Mouse (Mus musculus) limb, embryonic 14.5 days (tissue): ENCODE measurements around the gene Emp3. TPM values are rescaled to one million over a fixed set of nuclear protein-coding genes. Genes with fewer than 3 reads are reported as not detected.
"Not testable (repeated sequence)": the region's sequence is repeated elsewhere in the genome, so short reads cannot be mapped to it uniquely, and the experiment has no call there.

ENCODE experiments used
- ATAC-seq: fragments of 200-750 bp; cut with Nextera tagmentation; 2 replicates; pipeline ENCODE4 v1.8.0; 2017; ENCODE audit warnings: low read depth, moderate number of reproducible peaks, moderate TSS enrichment; ENCODE audit not compliant: low FRiP score
- DNase-seq: peaks from one replicate; pipeline ENCODE4 v3.0.0-alpha.2; 2015; ENCODE audit warnings: low spot score
- H3K27ac ChIP-seq: fragments of 300-500 bp; sonication (generic); replicated peaks from 2 replicates; pipeline ENCODE4 v1.5.1; 2014; ENCODE audit warnings: low read depth, mild to moderate bottlenecking, low read length, moderate library complexity, mixed read lengths
- H3K27me3 ChIP-seq: fragments of 300-500 bp; sonication (generic); 2 replicates; pipeline ENCODE4 v1.6.1; 2014; ENCODE audit warnings: low read length, mixed read lengths; ENCODE audit not compliant: control insufficient read depth, insufficient read depth
- H3K36me3 ChIP-seq: fragments of 300-500 bp; sonication (generic); 2 replicates; pipeline ENCODE4 v1.6.1; 2014; ENCODE audit warnings: mild to moderate bottlenecking, low read length, moderate library complexity, mixed read lengths; ENCODE audit not compliant: control insufficient read depth, insufficient read depth
- H3K4me1 ChIP-seq: fragments of 300-500 bp; sonication (generic); 2 replicates; pipeline ENCODE4 v1.6.1; 2014; ENCODE audit warnings: antibody characterized with exemption, low read length, mixed read lengths; ENCODE audit not compliant: control insufficient read depth, insufficient read depth
- H3K4me2 ChIP-seq: fragments of 300-500 bp; sonication (generic); replicated peaks from 2 replicates; pipeline ENCODE4 v1.6.1; 2014; ENCODE audit warnings: low read depth, mild to moderate bottlenecking, low read length, moderate library complexity; ENCODE audit not compliant: severe bottlenecking
- H3K4me3 ChIP-seq: fragments of 300-500 bp; sonication (generic); replicated peaks from 2 replicates; pipeline ENCODE4 v1.5.1; 2014; ENCODE audit warnings: low read length
- H3K9ac ChIP-seq: fragments of 300-500 bp; sonication (generic); 2 replicates; pipeline ENCODE4 v1.6.1; 2014; ENCODE audit warnings: mild to moderate bottlenecking, low read depth, low read length, moderate library complexity; ENCODE audit not compliant: severe bottlenecking
- H3K9me3 ChIP-seq: fragments of 300-500 bp; sonication (generic); 2 replicates; pipeline ENCODE4 v1.6.1; 2016; ENCODE audit warnings: low read length; ENCODE audit not compliant: control insufficient read depth
- POLR2A ChIP-seq: fragments of 200-500 bp; IDR thresholded peaks from 2 replicates; pipeline ENCODE4 v1.8.0; 2012; ENCODE audit warnings: inconsistent platforms, mild to moderate bottlenecking, moderate library complexity, borderline replicate concordance; ENCODE audit not compliant: insufficient read depth, insufficient read length; ENCODE audit errors: extremely low read depth
- WGBS: fragments of 180-500 bp; shearing (Covaris S2); extraction: QIAGEN DNeasy Blood & Tissue Kit; methylation state at CpG from one replicate; pipeline ENCODE4 v1.1.7; 2014; 5-methylcytosine and 5-hydroxymethylcytosine counted together
- polyA plus RNA-seq, 2 experiments: library from polyadenylated mRNA; depleted of rRNA in 1 of 2; stranded (reverse) in 1 of 2; unstranded in 1 of 2; fragments of >200 nt; fragmentation: Nextera tagmentation in 1 of 2; extraction: Ambion mirVana in 1 of 2; gene quantifications; 2 replicates each; pipeline versions ENCODE4 v1.2.1 to v1.2.3; 2012 to 2014

Emp3 gene
- polyA plus RNA-seq (2012; rRNA removed) (201 and 274 TPM in 2 replicates), polyA plus RNA-seq (2014; fragmentation: Nextera tagmentation; extraction: Ambion mirVana) (318 and 324 TPM in 2 replicates)

DNA sequence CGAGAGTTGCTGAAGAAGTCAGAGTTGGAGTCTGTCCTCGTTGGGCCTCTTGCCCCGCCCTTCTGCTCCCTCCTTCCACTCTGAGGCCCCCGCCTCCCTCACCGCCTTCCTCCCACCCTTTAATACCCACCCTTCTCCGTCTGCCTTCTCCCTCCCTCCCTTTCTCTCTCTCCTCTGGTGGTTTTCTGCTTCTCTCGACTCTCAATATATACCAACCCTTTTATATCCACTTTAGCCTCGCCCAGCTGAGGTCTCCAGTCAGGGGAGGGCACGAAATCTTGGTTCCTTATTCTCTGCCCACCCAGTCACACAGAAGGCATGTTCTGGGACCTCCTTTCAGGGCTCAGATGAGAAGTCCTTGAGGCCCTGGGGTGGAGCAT is at the start of gene Emp3:
Emp3 (minus strand) TSS at position 163 of the 380 bp plus-strand sequence.
- DNase-seq (peak; percentile 69), ATAC-seq (peak; percentile 25)
- no peaks in the 10 kb centered on the region for H3K9me3 ChIP-seq
- WGBS = 21% methylated on average over 9 of the region's 9 CpGs
- H3K27me3 ChIP-seq = no peaks in the 10 kb centered on the region
- TF ChIP-seq POLR2A = no peak
- H3K36me3 ChIP-seq = peaks cover 12% of the 10 kb centered on the region; the same call in 1 of the 2 replicates
- peak within 1 kb of the TSS; percentile 90 for H3K27ac ChIP-seq
- H3K9ac ChIP-seq = peak within 1 kb of the TSS; percentile 68
- H3K4me1 ChIP-seq = peaks cover 55% of the 10 kb centered on the region
- peak within 1 kb of the TSS; percentile 75 for H3K4me2 ChIP-seq
- H3K4me3 ChIP-seq = peak within 1 kb of the TSS; percentile 60

DNA sequence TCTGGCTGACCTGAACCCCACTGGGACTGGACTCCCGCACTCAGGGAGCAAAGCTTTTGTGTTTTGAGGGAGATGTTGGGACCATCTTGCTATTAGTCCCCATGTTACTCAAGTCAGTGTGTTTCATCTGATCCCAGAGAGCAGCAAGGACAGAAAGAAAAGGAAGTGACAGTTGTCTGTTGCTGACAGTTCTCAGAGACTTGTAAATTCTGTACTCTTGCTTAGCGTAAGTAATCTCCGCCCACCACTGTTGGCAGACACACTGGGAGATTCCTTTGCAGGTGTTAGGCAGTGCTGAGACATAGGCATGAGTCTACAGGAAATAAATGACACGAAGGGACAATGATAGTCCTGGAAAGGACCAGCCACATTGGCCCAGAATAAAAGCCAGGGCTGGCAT is 35.4 kb upstream of the Emp3 start:
- H3K27ac ChIP-seq = no peak overlapping the region
- H3K4me1 ChIP-seq = no peaks in the 10 kb centered on the region
- no peak overlapping the region for H3K9ac ChIP-seq
- H3K9me3 ChIP-seq = no peaks in the 10 kb centered on the region
- no peaks in the 10 kb centered on the region for H3K36me3 ChIP-seq
- no peak overlapping the region for H3K4me2 ChIP-seq
- DNase-seq (no peak), ATAC-seq (no peak)
- no peaks in the 10 kb centered on the region for H3K27me3 ChIP-seq
- WGBS = 58% methylated on average over 4 of the region's 4 CpGs
- no peak overlapping the region for H3K4me3 ChIP-seq
- no peak for TF ChIP-seq POLR2A

- WGBS = 76% methylated on average over 4 of the region's 4 CpGs
- no peaks in the 10 kb centered on the region for H3K27me3 ChIP-seq
- DNase-seq (no peak), ATAC-seq (no peak)
- TF ChIP-seq POLR2A = no peak
- no peak overlapping the region for H3K4me2 ChIP-seq
- H3K9ac ChIP-seq = no peak overlapping the region
- H3K9me3 ChIP-seq = no peaks in the 10 kb centered on the region
- H3K4me3 ChIP-seq = no peak overlapping the region
- H3K27ac ChIP-seq = no peak overlapping the region
- no peaks in the 10 kb centered on the region for H3K4me1 ChIP-seq
- no peaks in the 10 kb centered on the region for H3K36me3 ChIP-seq
These were observed 27.9 kb upstream of the Emp3 start for GRCm38 (mm10) chr7:45949061-45949460.

GRCm38 (mm10) chr7:45943280-45943679 is 22.1 kb upstream of the Emp3 start:
- not testable (repeated sequence) for H3K9me3 ChIP-seq, H3K4me2 ChIP-seq, H3K9ac ChIP-seq, H3K36me3 ChIP-seq, H3K4me1 ChIP-seq, ATAC-seq, DNase-seq, H3K27ac ChIP-seq, H3K4me3 ChIP-seq, H3K27me3 ChIP-seq
- WGBS = 89% methylated on average over 1 of the region's 1 CpGs

GRCm38 (mm10) chr7:45941986-45942385 is 20.8 kb upstream of the Emp3 start:
- DNase-seq (no peak), ATAC-seq (no peak)
- H3K4me1 ChIP-seq = no peaks in the 10 kb centered on the region
- H3K27me3 ChIP-seq = no peaks in the 10 kb centered on the region
- H3K4me3 ChIP-seq = no peak overlapping the region
- H3K27ac ChIP-seq = no peak overlapping the region
- TF ChIP-seq POLR2A = no peak
- no peak overlapping the region for H3K9ac ChIP-seq
- WGBS = 84% methylated on average over 9 of the region's 9 CpGs
- no peaks in the 10 kb centered on the region for H3K36me3 ChIP-seq
- no peak overlapping the region for H3K4me2 ChIP-seq
- no peaks in the 10 kb centered on the region for H3K9me3 ChIP-seq

GRCm38 (mm10) chr7:45939836-45940235 is 18.6 kb upstream of the Emp3 start:
- no peaks in the 10 kb centered on the region for H3K4me1 ChIP-seq
- H3K27ac ChIP-seq = no peak overlapping the region
- H3K9ac ChIP-seq = no peak overlapping the region
- no peak for TF ChIP-seq POLR2A
- no peak overlapping the region for H3K4me3 ChIP-seq
- H3K9me3 ChIP-seq = no peaks in the 10 kb centered on the region
- H3K27me3 ChIP-seq = no peaks in the 10 kb centered on the region
- no peak overlapping the region for H3K4me2 ChIP-seq
- 61% methylated on average over 2 of the region's 2 CpGs for WGBS
- H3K36me3 ChIP-seq = no peaks in the 10 kb centered on the region
- DNase-seq (no peak), ATAC-seq (no peak)
